Mouse (Mus musculus): Measurements from ENCODE around the gene Rnase1. TPM values are rescaled to one million over a fixed set of nuclear protein-coding genes. Genes with fewer than 3 reads are reported as not detected.

The Rnase1 gene
- polyA plus RNA-seq, 1 experiment from 2014 or later = 0.51 TPM

DNA sequence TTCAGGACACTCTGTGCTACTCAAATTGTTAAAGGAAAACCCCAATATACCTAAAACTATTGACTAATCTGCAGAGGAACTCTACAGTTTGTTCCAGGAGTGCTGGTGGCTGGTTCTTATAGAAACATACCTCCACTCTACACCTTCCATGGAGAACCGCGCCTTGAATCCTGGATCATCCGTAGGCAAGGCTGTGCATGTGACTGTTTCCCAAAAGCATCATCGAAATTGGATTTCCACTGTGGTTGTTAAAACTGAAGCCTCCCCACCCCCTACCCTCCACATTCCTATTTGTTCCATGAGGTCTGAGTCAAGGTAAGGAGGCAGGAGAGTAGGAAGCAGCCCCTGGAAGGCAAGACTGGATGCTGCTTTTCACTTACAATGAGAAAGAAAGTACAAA, 2.1 kb downstream of the Rnase1 start:
- no peak overlapping the region for H3K4me3 ChIP-seq (ENCODE audit: low read length)
- no peaks in the 10 kb centered on the region for H3K36me3 ChIP-seq (ENCODE audit: control insufficient read depth, insufficient read depth, low read length)
- no peak overlapping the region for H3K27ac ChIP-seq (ENCODE audit: low read length)
- no peak overlapping the region for H3K9ac ChIP-seq (ENCODE audit: low read length)
- H3K9me3 ChIP-seq (ENCODE audit: control insufficient read depth, low read length) = no peaks in the 10 kb centered on the region
- no peaks in the 10 kb centered on the region for H3K27me3 ChIP-seq (ENCODE audit: control insufficient read depth, insufficient read depth, low read depth, low read length)
- no peak for ATAC-seq (ENCODE audit: low read depth)
- 93% methylated on average over 4 of the region's 4 CpGs for WGBS
- 0 out of 2 replicates have a peak, but pooled peaks cover 2% of the 10 kb centered on the region for H3K4me1 ChIP-seq (replicated peaks; ENCODE audit: control insufficient read depth, insufficient read depth, low read length)
- no peak overlapping the region for H3K4me2 ChIP-seq (ENCODE audit: low read depth, low read length)

DNA sequence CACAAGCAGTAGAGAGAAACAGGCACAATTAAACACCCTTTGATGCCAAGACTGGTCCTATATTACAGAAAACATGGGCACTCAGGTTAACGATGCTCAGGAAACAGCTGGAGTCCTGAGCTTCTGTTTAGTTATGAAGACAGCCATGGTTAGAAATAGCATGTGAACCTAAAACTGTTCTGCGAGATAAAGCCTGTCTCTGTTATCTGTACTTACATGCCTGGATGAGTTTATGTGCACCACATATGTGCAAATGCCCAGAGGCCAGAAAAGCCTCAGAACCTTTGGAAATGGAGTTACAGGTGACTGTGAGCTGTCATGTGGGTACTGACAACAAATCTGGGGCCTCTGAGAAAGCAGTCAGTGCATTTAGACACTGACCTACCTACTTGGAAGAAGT, 2.6 kb downstream of the Rnase1 start:
- no peak for ATAC-seq (ENCODE audit: low read depth)
- Histone ChIP-seq H3K4me1 (replicated peaks; ENCODE audit: control insufficient read depth, insufficient read depth, low read length) (0 out of 2 replicates have a peak, but pooled peaks cover 2% of the 10 kb centered on the region), H3K36me3 (ENCODE audit: control insufficient read depth, insufficient read depth, low read length) (no peaks in the 10 kb centered on the region), H3K27ac (ENCODE audit: low read length) (no peak overlapping the region), H3K9me3 (ENCODE audit: control insufficient read depth, low read length) (no peaks in the 10 kb centered on the region), H3K27me3 (ENCODE audit: control insufficient read depth, insufficient read depth, low read depth, low read length) (no peaks in the 10 kb centered on the region), H3K9ac (ENCODE audit: low read length) (no peak overlapping the region), H3K4me2 (ENCODE audit: low read depth, low read length) (no peak overlapping the region), H3K4me3 (ENCODE audit: low read length) (no peak overlapping the region)
- WGBS = 65% methylated on average over 2 of the region's 2 CpGs

DNA sequence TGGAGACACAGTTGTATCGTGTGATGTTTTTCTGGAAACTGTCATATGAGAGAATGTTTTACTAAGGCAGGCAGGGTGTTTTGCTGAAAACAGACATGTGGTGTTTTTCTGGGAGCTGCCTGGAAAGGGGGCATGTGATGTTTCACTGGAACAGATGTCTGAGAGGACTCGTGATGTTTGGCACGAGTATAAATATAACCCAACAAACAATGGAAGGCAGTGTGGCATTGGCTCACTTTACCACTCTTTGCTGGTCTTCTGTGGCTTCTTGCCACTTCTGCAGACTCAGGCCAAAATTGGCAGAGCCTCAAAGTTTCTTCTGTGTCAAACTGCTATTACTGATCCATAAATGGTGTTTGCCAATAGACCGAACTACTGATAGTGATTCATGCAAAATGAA, 3.3 kb downstream of the Rnase1 start:
- Histone ChIP-seq H3K9me3 (ENCODE audit: control insufficient read depth, low read length) (no peaks in the 10 kb centered on the region), H3K27me3 (ENCODE audit: control insufficient read depth, insufficient read depth, low read depth, low read length) (no peaks in the 10 kb centered on the region), H3K4me3 (ENCODE audit: low read length) (no peak overlapping the region), H3K9ac (ENCODE audit: low read length) (no peak overlapping the region), H3K4me1 (replicated peaks; ENCODE audit: control insufficient read depth, insufficient read depth, low read length) (0 out of 2 replicates have a peak, but pooled peaks cover 2% of the 10 kb centered on the region), H3K4me2 (ENCODE audit: low read depth, low read length) (no peak overlapping the region), H3K36me3 (ENCODE audit: control insufficient read depth, insufficient read depth, low read length) (no peaks in the 10 kb centered on the region), H3K27ac (ENCODE audit: low read length) (no peak overlapping the region)
- no peak for ATAC-seq (ENCODE audit: low read depth)
- 45% methylated on average over 4 of the region's 4 CpGs for WGBS

DNA sequence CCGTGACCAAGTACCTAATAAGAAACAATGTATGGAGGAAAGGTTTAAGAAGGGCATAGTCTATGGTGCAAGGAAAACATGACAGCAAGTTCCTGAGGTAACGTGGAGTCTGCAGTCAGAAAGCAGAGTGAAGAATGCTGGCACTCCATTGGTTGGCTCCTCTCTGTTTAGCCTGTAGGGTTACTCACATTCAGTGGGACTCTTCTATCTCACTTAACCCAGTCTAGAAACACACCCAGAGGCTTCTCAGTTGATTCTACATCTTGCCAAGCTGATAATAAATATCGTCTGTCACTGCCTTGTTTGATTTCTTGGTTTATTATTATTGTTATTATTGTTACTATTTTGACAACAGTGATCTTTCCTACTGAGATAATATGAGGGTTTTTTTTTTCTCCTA, 4.0 kb downstream of the Rnase1 start:
- Histone ChIP-seq H3K36me3 (ENCODE audit: control insufficient read depth, insufficient read depth, low read length) (no peaks in the 10 kb centered on the region), H3K9ac (ENCODE audit: low read length) (no peak overlapping the region), H3K4me2 (ENCODE audit: low read depth, low read length) (no peak overlapping the region), H3K4me3 (ENCODE audit: low read length) (no peak overlapping the region), H3K27me3 (ENCODE audit: control insufficient read depth, insufficient read depth, low read depth, low read length) (no peaks in the 10 kb centered on the region), H3K4me1 (replicated peaks; ENCODE audit: control insufficient read depth, insufficient read depth, low read length) (0 out of 2 replicates have a peak, but pooled peaks cover 2% of the 10 kb centered on the region), H3K9me3 (ENCODE audit: control insufficient read depth, low read length) (no peaks in the 10 kb centered on the region), H3K27ac (ENCODE audit: low read length) (no peak overlapping the region)
- ATAC-seq (ENCODE audit: low read depth) = no peak
- 78% methylated on average over 3 of the region's 3 CpGs for WGBS

DNA sequence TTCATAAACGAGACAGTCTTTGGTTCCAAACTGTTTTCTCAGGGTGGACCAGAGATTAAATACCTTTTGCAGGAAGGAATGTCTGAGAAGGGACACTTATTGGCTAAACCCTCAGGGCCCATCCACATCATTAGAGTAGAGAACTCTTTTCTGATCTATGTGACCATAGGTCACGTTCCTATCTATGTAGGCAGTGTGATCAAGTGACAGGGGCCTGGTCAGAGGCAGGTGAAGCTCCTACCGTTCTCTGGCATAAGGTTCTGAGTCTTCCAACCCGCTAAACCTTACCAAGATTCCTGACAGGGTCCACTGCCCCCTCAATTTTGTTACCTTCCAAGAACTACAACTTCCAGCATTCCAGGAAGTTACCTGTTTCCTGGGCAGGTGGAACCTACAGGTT, 4.5 kb downstream of the Rnase1 start:
- Histone ChIP-seq H3K4me1 (replicated peaks; ENCODE audit: control insufficient read depth, insufficient read depth, low read length) (0 out of 2 replicates have a peak, but pooled peaks cover 2% of the 10 kb centered on the region), H3K4me3 (ENCODE audit: low read length) (no peak overlapping the region), H3K9me3 (ENCODE audit: control insufficient read depth, low read length) (no peaks in the 10 kb centered on the region), H3K36me3 (ENCODE audit: control insufficient read depth, insufficient read depth, low read length) (no peaks in the 10 kb centered on the region), H3K4me2 (ENCODE audit: low read depth, low read length) (no peak overlapping the region), H3K9ac (ENCODE audit: low read length) (no peak overlapping the region), H3K27ac (ENCODE audit: low read length) (no peak overlapping the region), H3K27me3 (ENCODE audit: control insufficient read depth, insufficient read depth, low read depth, low read length) (no peaks in the 10 kb centered on the region)
- WGBS = 79% methylated on average over 4 of the region's 4 CpGs
- ATAC-seq (ENCODE audit: low read depth) = no peak

DNA sequence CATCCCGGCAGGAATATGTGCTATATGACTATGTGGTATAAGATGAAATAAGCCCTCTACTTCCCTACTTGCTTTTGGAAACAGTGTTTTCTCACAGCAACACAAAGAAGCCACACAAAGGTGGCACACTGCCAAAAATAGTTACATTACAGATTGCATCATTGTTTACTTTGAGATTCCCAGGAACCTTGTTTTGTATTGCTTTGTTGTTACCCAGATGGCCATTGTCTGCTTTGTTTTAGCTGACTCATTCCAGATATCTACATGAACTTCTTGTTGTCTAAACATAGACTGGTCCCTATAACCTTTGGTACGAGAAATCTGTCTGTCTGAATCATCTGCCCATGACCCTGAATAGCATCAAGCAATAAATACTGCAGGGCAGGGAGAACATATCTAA, 6.2 kb downstream of the Rnase1 start:
- H3K27me3 ChIP-seq (ENCODE audit: control insufficient read depth, insufficient read depth, low read depth, low read length) = no peaks in the 10 kb centered on the region
- no peak overlapping the region for H3K27ac ChIP-seq (ENCODE audit: low read length)
- no peaks in the 10 kb centered on the region for H3K9me3 ChIP-seq (ENCODE audit: control insufficient read depth, low read length)
- 58% methylated on average over 2 of the region's 2 CpGs for WGBS
- no peak overlapping the region for H3K4me2 ChIP-seq (ENCODE audit: low read depth, low read length)
- 0 out of 2 replicates have a peak, but pooled peaks cover 2% of the 10 kb centered on the region for H3K4me1 ChIP-seq (replicated peaks; ENCODE audit: control insufficient read depth, insufficient read depth, low read length)
- no peaks in the 10 kb centered on the region for H3K36me3 ChIP-seq (ENCODE audit: control insufficient read depth, insufficient read depth, low read length)
- no peak for ATAC-seq (ENCODE audit: low read depth)
- no peak overlapping the region for H3K9ac ChIP-seq (ENCODE audit: low read length)
- no peak overlapping the region for H3K4me3 ChIP-seq (ENCODE audit: low read length)

DNA sequence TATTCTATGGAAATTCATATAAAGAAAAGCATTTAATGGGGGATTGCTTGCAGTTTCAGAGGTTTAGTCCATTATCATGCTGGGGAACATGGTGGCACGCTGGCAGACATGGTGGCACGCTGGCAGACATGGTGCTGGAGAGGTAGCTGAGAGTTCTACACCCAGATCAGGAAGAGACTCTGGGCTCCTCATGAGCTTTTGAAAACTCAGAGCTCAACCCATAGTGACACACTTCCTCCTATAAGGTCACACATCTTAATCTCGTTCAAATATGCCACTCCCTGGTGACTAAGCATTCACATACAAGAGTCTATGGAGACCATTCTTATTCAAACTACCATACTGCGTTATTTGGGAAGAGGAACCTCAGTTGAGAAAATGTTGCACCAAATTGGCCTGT, 14.2 kb downstream of the Rnase1 start:
- H3K9ac ChIP-seq (ENCODE audit: low read length) = no peak overlapping the region
- no peaks in the 10 kb centered on the region for H3K9me3 ChIP-seq (ENCODE audit: control insufficient read depth, low read length)
- H3K4me3 ChIP-seq (ENCODE audit: low read length) = no peak overlapping the region
- whole genome bisulfite sequencing = 89% methylated on average over 4 of the region's 4 CpGs
- no peak overlapping the region for H3K27ac ChIP-seq (ENCODE audit: low read length)
- no peak for ATAC-seq (ENCODE audit: low read depth)
- H3K27me3 ChIP-seq (ENCODE audit: control insufficient read depth, insufficient read depth, low read depth, low read length) = no peaks in the 10 kb centered on the region
- H3K36me3 ChIP-seq (ENCODE audit: control insufficient read depth, insufficient read depth, low read length) = no peaks in the 10 kb centered on the region
- no peak overlapping the region for H3K4me2 ChIP-seq (ENCODE audit: low read depth, low read length)
- no peaks in the 10 kb centered on the region for H3K4me1 ChIP-seq (replicated peaks; ENCODE audit: control insufficient read depth, insufficient read depth, low read length)

DNA sequence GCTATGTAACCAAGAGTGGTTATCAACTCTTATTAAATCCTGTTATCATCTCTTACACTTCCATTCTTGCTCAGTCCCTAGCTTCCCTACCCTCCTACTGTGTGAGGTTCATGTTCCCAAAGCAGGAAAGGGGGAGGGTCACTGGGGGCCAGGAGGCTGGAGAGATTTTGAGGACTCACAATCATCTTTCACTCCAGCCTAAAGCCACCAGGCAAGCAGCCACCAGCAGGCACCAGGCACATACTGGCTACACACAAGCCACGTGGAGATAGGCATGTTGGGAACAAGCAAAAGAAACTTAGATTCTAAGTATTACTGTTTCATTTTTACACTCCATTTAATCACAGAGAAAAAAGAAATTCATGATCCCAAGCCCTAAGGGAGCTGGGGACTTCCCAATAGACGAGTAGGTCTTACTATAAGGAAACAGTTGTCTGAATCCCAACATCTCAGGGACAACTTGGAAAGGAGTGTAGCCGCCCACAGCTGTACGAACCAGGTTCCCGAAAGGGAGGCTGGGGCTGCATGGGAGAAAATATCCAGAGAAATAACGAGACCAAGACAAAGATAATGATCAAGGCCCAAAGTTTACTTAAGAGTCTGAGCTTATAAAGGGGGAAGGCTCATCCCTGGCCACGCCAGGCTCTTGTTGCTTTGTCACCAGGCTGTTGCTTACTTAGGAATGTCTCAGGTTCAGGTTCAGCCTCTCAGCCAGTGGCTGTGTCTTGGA, 15.3 kb downstream of the Rnase1 start:
- Histone ChIP-seq H3K4me1 (replicated peaks; ENCODE audit: control insufficient read depth, insufficient read depth, low read length) (no peaks in the 10 kb centered on the region), H3K9ac (ENCODE audit: low read length) (no peak overlapping the region), H3K9me3 (ENCODE audit: control insufficient read depth, low read length) (no peaks in the 10 kb centered on the region), H3K36me3 (ENCODE audit: control insufficient read depth, insufficient read depth, low read length) (no peaks in the 10 kb centered on the region), H3K4me2 (ENCODE audit: low read depth, low read length) (no peak overlapping the region), H3K27ac (ENCODE audit: low read length) (no peak overlapping the region), H3K4me3 (ENCODE audit: low read length) (no peak overlapping the region), H3K27me3 (ENCODE audit: control insufficient read depth, insufficient read depth, low read depth, low read length) (no peaks in the 10 kb centered on the region)
- WGBS = 59% methylated on average over 7 of the region's 7 CpGs
- no peak for ATAC-seq (ENCODE audit: low read depth)

DNA sequence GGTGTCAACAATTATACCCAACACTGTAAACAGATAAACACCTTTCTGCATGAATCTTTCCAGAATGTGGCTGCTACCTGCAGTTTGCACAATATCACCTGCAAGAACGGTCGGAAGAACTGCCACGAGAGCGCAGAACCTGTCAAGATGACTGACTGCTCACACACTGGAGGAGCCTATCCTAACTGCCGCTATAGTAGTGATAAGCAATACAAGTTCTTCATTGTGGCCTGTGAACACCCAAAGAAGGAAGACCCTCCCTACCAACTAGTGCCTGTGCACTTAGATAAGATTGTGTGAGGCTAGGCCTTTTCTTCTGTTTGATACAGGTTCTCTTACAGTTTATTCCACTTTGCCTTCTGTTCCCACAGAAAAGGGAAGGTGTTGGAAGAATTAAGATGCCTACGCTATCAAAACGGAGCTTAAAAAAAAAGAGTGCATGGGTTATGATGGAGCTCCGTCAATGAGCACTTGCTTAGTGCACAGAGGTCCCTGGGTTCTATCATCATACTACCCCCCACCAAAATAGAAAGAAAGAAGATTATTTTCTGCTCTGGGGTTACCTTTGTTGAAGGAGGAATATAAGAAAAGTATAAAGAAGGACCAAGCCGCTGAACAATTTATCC, 16.2 kb downstream of the Rnase1 start:
- Histone ChIP-seq H3K4me2 (ENCODE audit: low read depth, low read length) (no peak overlapping the region), H3K36me3 (ENCODE audit: control insufficient read depth, insufficient read depth, low read length) (no peaks in the 10 kb centered on the region), H3K27ac (ENCODE audit: low read length) (no peak overlapping the region), H3K4me1 (replicated peaks; ENCODE audit: control insufficient read depth, insufficient read depth, low read length) (no peaks in the 10 kb centered on the region), H3K27me3 (ENCODE audit: control insufficient read depth, insufficient read depth, low read depth, low read length) (no peaks in the 10 kb centered on the region), H3K9ac (ENCODE audit: low read length) (no peak overlapping the region), H3K9me3 (ENCODE audit: control insufficient read depth, low read length) (no peaks in the 10 kb centered on the region), H3K4me3 (ENCODE audit: low read length) (no peak overlapping the region)
- no peak for ATAC-seq (ENCODE audit: low read depth)
- 67% methylated on average over 9 of the region's 9 CpGs for WGBS
